Mouse (Mus musculus): ENCODE measurements at regions not wholly inside any gene's neighbourhood (a gene's known extent, or its start where the extent isn't known, plus 50 kb on each side); places are given as distances from the start of the nearest gene placed in this dataset.

- intact Hi-C loops (cut with DNase I), result no loop called here
Measured at GRCm38 (mm10) chr15:52564078-52564477, 1320.6 kb upstream of the Gm7489 start.

GRCm38 (mm10) chr15:52565449-52565851, 1319.3 kb upstream of the Gm7489 start:
- no peak for DNase-seq
- intact Hi-C loops (cut with DNase I), result no loop called here

More at GRCm38 (mm10) chr15:52564078-52564477, 1320.6 kb upstream of the Gm7489 start:
- no peak for DNase-seq

DNA sequence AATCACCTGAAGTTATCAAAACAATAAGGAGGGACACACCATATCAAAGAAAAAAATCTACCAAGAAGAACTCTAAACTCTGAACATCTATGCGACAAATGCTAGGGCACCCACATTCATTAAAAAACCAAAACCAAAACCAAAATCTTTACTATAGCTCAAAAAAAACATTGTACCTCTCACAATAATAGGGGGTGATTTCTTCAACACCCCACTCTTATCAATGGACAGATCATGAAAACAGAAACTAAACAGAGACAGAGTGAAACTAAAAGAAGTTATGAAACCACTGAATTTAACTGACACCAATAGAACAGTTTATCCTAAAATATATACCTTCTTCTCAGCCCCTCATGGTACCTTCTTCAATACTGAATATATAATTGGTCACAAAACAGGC, 1314.5 kb upstream of the Gm7489 start:
- intact Hi-C loops (cut with DNase I), result no loop called here
- DNase-seq, result no peak

GRCm38 (mm10) chr15:52577614-52578013, 1307.1 kb upstream of the Gm7489 start:
- no peak for DNase-seq
- intact Hi-C loops (cut with DNase I), result no loop called here

GRCm38 (mm10) chr15:52589391-52589790, 1295.3 kb upstream of the Gm7489 start:
- no peak for DNase-seq
- intact Hi-C loops (cut with DNase I), result no loop called here

- DNase-seq, result no peak
- intact Hi-C loops (cut with DNase I), result no loop called here
Measured at GRCm38 (mm10) chr15:52599511-52599910, 1285.2 kb upstream of the Gm7489 start.

DNA sequence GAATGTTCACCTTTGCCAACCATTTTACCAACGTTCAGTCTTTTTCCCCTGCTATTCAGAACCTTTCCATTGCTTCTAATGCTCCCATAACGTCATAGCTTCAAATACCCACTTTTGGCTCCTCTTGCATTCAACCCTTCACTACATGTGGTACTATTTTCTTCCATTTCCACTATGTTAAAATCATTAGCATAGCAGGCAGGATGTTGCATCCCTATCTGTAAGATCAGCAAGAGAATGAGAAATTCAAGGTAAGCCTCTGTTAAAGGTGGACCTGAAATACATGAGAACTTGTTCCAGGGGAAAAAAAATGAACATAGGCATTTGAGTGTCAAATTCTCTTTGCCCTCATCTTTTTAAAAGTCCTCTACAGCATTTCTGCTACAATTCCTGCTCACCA, 1284.7 kb upstream of the Gm7489 start:
- intact Hi-C loops (cut with DNase I), result no loop called here
- no peak for DNase-seq

- DNase-seq, result no peak
- intact Hi-C loops (cut with DNase I), result no loop called here
Measured at GRCm38 (mm10) chr15:52639790-52640189, 1244.9 kb upstream of the Gm7489 start.

DNA sequence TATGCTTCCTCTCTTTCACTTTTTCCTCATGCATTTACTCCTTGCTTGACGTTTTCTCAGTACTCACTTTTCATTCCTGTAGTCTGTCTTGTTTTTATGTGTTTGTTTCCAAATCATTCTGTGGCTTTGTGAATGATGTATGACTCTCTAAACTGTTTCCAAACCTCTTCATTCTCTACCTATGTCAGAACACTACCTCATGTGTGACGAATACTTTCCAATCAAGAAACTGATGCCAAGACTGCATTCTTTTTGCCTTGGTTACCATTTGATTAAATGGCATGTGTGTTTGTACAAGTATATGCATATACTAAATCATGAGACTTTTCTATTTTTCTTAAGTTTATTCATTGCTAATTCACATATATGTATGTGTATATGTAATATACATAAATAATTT, 1238.7 kb upstream of the Gm7489 start:
- DNase-seq, result no peak
- intact Hi-C loops (cut with DNase I), result no loop called here

- intact Hi-C loops (cut with DNase I), result no loop called here
- no peak for DNase-seq
Measured at GRCm38 (mm10) chr15:52657916-52658315, 1226.8 kb upstream of the Gm7489 start.
